Mouse (Mus musculus) intestine, postnatal 0 days (tissue): ENCODE data around the gene A430005L14Rik. TPM values are rescaled to one million over a fixed set of nuclear protein-coding genes. Genes with fewer than 3 reads are reported as not detected.

Source experiments
- ATAC-seq: fragments of 200-750 bp; cut with Nextera tagmentation; 2 replicates; pipeline ENCODE4 v1.8.0; 2017; ENCODE audit warnings: mild to moderate bottlenecking, moderate TSS enrichment, moderate library complexity
- H3K27ac ChIP-seq: fragments of 300-500 bp; sonication (generic); 2 replicates; pipeline ENCODE4 v1.5.1; 2014; ENCODE audit warnings: mild to moderate bottlenecking, low read depth, low read length, moderate library complexity
- H3K27me3 ChIP-seq: fragments of 300-500 bp; sonication (generic); replicated peaks from 2 replicates; pipeline ENCODE4 v1.6.1; 2014; ENCODE audit warnings: low read length, mixed read lengths; ENCODE audit not compliant: control insufficient read depth, insufficient read depth
- H3K36me3 ChIP-seq: fragments of 300-500 bp; sonication (generic); 2 replicates; pipeline ENCODE4 v1.6.1; 2014; ENCODE audit warnings: mild to moderate bottlenecking, moderate library complexity; ENCODE audit not compliant: control insufficient read depth, insufficient read depth
- H3K4me1 ChIP-seq: fragments of 300-500 bp; sonication (generic); replicated peaks from 2 replicates; pipeline ENCODE4 v1.6.1; 2014; ENCODE audit warnings: antibody characterized with exemption, low read length, mixed read lengths; ENCODE audit not compliant: control insufficient read depth, insufficient read depth
- H3K4me2 ChIP-seq: fragments of 300-500 bp; sonication (generic); replicated peaks from 2 replicates; pipeline ENCODE4 v1.6.1; 2014; ENCODE audit warnings: low read depth, mild to moderate bottlenecking, moderate library complexity
- H3K4me3 ChIP-seq: fragments of 300-500 bp; sonication (generic); 2 replicates; pipeline ENCODE4 v1.5.1; 2014; ENCODE audit warnings: low read depth, low read length
- H3K9ac ChIP-seq: fragments of 300-500 bp; sonication (generic); 2 replicates; pipeline ENCODE4 v1.6.1; 2014; ENCODE audit warnings: mild to moderate bottlenecking, low read depth, low read length
- H3K9me3 ChIP-seq: fragments of 300-500 bp; sonication (generic); 2 replicates; pipeline ENCODE4 v1.6.1; 2016; ENCODE audit warnings: mixed run types; ENCODE audit not compliant: control insufficient read depth
- CTCF ChIP-seq: sonication (generic); IDR thresholded peaks from 2 replicates; pipeline ENCODE4 v1.5.1; 2016; ENCODE audit warnings: low read depth, mild to moderate bottlenecking, control low read depth, antibody characterized with exemption, moderate library complexity
- WGBS: fragments of 180-500 bp; shearing (Covaris S2); extraction: QIAGEN DNeasy Blood & Tissue Kit; methylation state at CpG from one replicate; pipeline ENCODE4 v1.1.7; 2014; 5-methylcytosine and 5-hydroxymethylcytosine counted together
- polyA plus RNA-seq: library from polyadenylated mRNA; unstranded; fragments of >200 nt; fragmentation: Nextera tagmentation; extraction: Ambion mirVana; gene quantifications from 2 replicates; pipeline ENCODE4 v1.2.1, GENCODE M21; 2015

Gene A430005L14Rik
- polyA plus RNA-seq, 1 experiment from 2014 or later = 62.6 TPM

DNA sequence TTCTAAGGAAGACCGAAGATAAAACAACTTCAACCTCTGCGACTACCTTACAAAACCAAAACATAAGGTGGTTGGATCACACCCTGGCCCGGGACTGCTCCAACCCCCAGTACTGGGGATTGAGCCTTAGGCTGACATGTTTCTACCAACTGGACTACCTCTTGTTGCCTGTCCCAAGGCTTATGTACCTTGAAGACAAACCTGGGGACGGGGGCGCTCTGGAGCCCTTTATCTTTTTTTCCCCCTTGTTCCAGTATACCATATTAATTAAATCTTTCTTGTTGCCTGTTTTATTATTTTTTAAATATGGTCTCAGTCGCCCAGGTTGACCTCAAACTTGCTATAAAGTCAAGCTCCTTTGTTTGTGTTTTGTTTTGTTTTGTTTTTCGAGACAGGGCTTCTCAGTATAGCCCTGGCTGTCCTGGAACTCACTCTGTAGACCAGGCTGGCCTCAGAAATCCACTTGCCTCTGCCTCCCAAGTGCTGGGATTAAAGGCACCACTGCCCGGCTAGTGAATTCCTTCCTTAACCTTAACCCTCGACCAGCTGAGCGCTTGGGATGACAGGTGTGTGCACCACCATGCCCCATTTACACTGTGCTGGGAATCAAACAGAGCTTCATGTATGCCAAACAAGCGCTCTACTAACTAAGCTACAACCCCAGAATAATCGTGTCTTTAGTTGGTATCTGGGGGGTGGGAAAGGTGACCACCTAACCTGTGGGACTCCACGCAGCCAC is 54.0 kb downstream of the A430005L14Rik start:
- ATAC-seq = peak; percentile 21
- H3K36me3 ChIP-seq = peaks cover 25% of the 10 kb centered on the region
- 27% methylated on average over 13 of the region's 13 CpGs for WGBS
- peaks cover 6% of the 10 kb centered on the region; the same call in 1 of the 2 replicates for H3K4me1 ChIP-seq
- no peak for TF ChIP-seq CTCF
- peak overlapping the region; percentile 54 for H3K27ac ChIP-seq
- H3K27me3 ChIP-seq = no peaks in the 10 kb centered on the region
- no peaks in the 10 kb centered on the region for H3K9me3 ChIP-seq
- peak overlapping the region; percentile 97 for H3K4me3 ChIP-seq
- peak overlapping the region; percentile 96 for H3K9ac ChIP-seq
- H3K4me2 ChIP-seq = peak overlapping the region; percentile 95

Other genes starting within 250 kb of the A430005L14Rik start
- 6.5 and 6.7 TPM in 2 replicates for gene Dffb, start 17.9 kb downstream of the A430005L14Rik start, polyA plus RNA-seq
- gene Cep104, start 18.0 kb downstream of the A430005L14Rik start, polyA plus RNA-seq = 3.8 and 4.0 TPM in 2 replicates
- gene Lrrc47, start 54.5 kb downstream of the A430005L14Rik start, polyA plus RNA-seq = 13.1 and 15.8 TPM in 2 replicates
- gene Smim1, start 69.0 kb downstream of the A430005L14Rik start, polyA plus RNA-seq = 160 and 174 TPM in 2 replicates
- gene Ccdc27, start 85.4 kb downstream of the A430005L14Rik start, polyA plus RNA-seq = 0.05 TPM in 1 of 2 replicates, not detected in the other
- gene Trp73, start 183.0 kb downstream of the A430005L14Rik start, polyA plus RNA-seq = 0.03 TPM in 1 of 2 replicates, not detected in the other
- 13.2 and 15.0 TPM in 2 replicates for gene Wrap73, start 185.1 kb downstream of the A430005L14Rik start, polyA plus RNA-seq
- gene Tprgl, start 203.4 kb downstream of the A430005L14Rik start, polyA plus RNA-seq = 90.3 and 95.4 TPM in 2 replicates
- 4.4 and 4.5 TPM in 2 replicates for gene Megf6, start 213.5 kb downstream of the A430005L14Rik start, polyA plus RNA-seq